Mouse (Mus musculus): ENCODE measurements around the gene Thnsl1. TPM values are rescaled to one million over a fixed set of nuclear protein-coding genes. Genes with fewer than 3 reads are reported as not detected.
"Not testable (repeated sequence)": the region's sequence is repeated elsewhere in the genome, so short reads cannot be mapped to it uniquely, and the experiment has no call there.

The Thnsl1 gene
- polyA plus RNA-seq, 1 experiment from 2014 or later = 24.5 TPM

DNA sequence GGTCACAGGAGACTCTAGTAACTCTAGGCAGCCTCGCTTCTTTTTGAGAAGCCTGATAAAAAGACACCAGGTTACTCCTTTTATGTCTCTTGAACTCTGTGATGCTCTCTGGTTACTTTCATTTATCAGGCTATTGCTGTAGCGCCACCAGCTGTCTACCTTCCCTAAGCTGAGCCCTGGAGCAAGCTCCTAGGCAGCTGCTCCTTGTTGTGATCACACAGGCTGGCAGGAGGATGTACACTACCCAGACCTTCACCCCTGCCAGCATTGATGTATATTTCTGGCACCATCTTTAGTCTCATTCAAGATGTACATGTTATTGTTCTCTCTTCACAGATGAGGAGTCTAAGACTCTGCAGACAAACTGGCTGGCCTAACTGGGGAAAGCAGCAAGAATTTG, 24.8 kb downstream of the Thnsl1 start:
- Histone ChIP-seq H3K4me2 (ENCODE audit: low read length) (no peak overlapping the region), H3K36me3 (ENCODE audit: control insufficient read depth, insufficient read depth, low read length) (no peaks in the 10 kb centered on the region), H3K4me1 (ENCODE audit: control insufficient read depth, insufficient read depth, low read length) (no peaks in the 10 kb centered on the region), H3K27ac (ENCODE audit: low read length) (no peak overlapping the region), H3K9ac (ENCODE audit: low read depth, low read length) (no peak overlapping the region), H3K27me3 (ENCODE audit: control insufficient read depth, insufficient read depth, low read depth, low read length) (no peaks in the 10 kb centered on the region), H3K9me3 (replicated peaks; ENCODE audit: control insufficient read depth, low read length, poor library complexity, severe bottlenecking) (no peaks in the 10 kb centered on the region), H3K4me3 (ENCODE audit: low read depth, low read length) (no peak overlapping the region)
- ATAC-seq = no peak
- WGBS = 49% methylated on average over 2 of the region's 2 CpGs

DNA sequence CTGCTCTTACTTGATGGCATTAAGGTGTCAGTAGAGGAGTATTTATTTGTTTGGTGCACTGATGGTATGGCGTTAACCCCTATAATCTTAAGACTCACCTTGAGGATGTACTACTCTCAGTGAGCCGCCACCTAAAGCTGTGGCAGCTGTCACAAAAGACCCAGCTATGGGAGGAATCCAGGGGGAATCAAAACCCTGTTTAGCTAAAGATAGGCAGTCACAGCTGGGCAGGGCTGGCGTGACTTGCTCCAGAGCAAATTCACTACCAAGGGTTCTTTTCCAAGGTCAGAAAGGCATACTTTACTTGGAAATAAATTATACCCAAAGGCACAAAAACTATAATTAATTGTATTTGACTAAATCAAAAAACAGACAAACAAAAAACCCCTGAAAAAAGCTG, 25.6 kb downstream of the Thnsl1 start:
- Histone ChIP-seq H3K4me2 (ENCODE audit: low read length) (no peak overlapping the region), H3K4me1 (ENCODE audit: control insufficient read depth, insufficient read depth, low read length) (no peaks in the 10 kb centered on the region), H3K27ac (ENCODE audit: low read length) (no peak overlapping the region), H3K27me3 (ENCODE audit: control insufficient read depth, insufficient read depth, low read depth, low read length) (no peaks in the 10 kb centered on the region), H3K9me3 (replicated peaks; ENCODE audit: control insufficient read depth, low read length, poor library complexity, severe bottlenecking) (no peaks in the 10 kb centered on the region), H3K36me3 (ENCODE audit: control insufficient read depth, insufficient read depth, low read length) (no peaks in the 10 kb centered on the region), H3K4me3 (ENCODE audit: low read depth, low read length) (no peak overlapping the region), H3K9ac (ENCODE audit: low read depth, low read length) (no peak overlapping the region)
- ATAC-seq = no peak
- WGBS = 83% methylated on average over 3 of the region's 3 CpGs

DNA sequence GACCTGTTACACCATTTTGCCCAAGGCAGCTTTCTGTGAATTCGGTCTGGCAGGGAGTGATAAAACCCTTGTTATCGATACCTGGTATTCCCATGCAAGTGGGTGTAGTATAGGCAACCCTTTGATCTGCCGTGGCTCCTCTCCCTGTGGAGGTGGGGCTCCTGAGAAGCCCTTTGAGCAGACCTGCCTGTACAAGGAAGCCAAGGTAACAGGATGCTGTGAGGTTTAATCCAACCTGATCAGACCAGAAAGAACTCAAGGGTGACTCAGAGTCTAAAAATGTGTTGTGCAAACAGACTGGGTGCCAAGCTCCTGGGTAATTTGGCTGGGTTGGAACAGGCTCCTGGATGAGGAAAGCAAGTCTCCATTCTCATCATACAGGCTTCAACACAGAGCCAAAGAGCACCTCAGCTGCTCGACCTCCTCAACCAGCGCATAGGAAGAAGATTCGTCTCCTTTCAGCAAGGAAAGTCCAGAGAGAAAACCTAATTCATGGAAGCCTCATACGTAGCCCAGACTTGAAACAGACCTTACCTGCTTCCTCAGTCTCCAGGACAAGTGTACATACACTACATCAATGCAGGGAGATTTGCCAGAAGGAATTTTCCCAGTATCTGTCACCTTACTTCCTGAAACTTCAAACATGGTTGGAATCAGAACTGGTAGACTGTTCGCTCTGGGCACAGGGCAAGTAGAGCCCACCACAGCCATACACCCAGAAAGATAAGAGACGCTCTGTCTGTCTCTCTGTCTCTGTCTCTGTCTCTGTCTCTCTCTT, 29.5 kb downstream of the Thnsl1 start:
- WGBS = 88% methylated on average over 9 of the region's 9 CpGs
- no peak overlapping the region for H3K4me3 ChIP-seq (ENCODE audit: low read depth, low read length)
- H3K4me2 ChIP-seq (ENCODE audit: low read length) = no peak overlapping the region
- no peaks in the 10 kb centered on the region for H3K27me3 ChIP-seq (ENCODE audit: control insufficient read depth, insufficient read depth, low read depth, low read length)
- H3K36me3 ChIP-seq (ENCODE audit: control insufficient read depth, insufficient read depth, low read length) = no peaks in the 10 kb centered on the region
- ATAC-seq = no peak
- H3K9ac ChIP-seq (ENCODE audit: low read depth, low read length) = no peak overlapping the region
- no peak overlapping the region for H3K27ac ChIP-seq (ENCODE audit: low read length)
- no peaks in the 10 kb centered on the region for H3K4me1 ChIP-seq (ENCODE audit: control insufficient read depth, insufficient read depth, low read length)
- no peaks in the 10 kb centered on the region for H3K9me3 ChIP-seq (replicated peaks; ENCODE audit: control insufficient read depth, low read length, poor library complexity, severe bottlenecking)

DNA sequence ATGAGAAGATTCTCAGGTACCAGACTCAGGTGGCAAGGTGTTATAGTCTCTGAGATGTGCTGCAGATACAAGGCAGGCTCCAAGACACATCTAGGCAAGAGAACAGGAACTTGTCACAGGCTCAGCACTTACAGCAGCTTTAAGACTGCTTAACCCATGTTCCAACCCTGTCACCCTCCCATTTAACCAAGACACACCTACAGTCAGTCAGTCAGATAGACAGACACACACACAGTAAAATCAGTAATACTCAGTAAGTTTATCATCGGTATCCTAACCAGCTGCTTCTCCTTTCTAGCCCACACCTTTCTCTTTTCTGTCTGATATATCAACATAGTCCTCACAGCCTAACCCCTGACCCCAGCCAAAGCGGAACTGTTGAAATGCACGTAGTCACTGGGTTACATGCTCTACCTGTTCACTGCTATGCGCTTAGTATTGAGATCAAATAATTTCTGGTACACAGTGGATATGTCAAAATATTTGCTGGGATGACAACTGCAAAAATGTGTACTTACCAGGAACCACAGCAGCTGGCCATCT, 30.4 kb downstream of the Thnsl1 start:
- Histone ChIP-seq H3K9ac (ENCODE audit: low read depth, low read length) (no peak overlapping the region), H3K27me3 (ENCODE audit: control insufficient read depth, insufficient read depth, low read depth, low read length) (no peaks in the 10 kb centered on the region), H3K27ac (ENCODE audit: low read length) (no peak overlapping the region), H3K4me3 (ENCODE audit: low read depth, low read length) (no peak overlapping the region), H3K4me1 (ENCODE audit: control insufficient read depth, insufficient read depth, low read length) (no peaks in the 10 kb centered on the region), H3K9me3 (replicated peaks; ENCODE audit: control insufficient read depth, low read length, poor library complexity, severe bottlenecking) (no peaks in the 10 kb centered on the region), H3K4me2 (ENCODE audit: low read length) (no peak overlapping the region), H3K36me3 (ENCODE audit: control insufficient read depth, insufficient read depth, low read length) (no peaks in the 10 kb centered on the region)
- WGBS = 92% methylated on average over 4 of the region's 4 CpGs
- no peak for ATAC-seq

DNA sequence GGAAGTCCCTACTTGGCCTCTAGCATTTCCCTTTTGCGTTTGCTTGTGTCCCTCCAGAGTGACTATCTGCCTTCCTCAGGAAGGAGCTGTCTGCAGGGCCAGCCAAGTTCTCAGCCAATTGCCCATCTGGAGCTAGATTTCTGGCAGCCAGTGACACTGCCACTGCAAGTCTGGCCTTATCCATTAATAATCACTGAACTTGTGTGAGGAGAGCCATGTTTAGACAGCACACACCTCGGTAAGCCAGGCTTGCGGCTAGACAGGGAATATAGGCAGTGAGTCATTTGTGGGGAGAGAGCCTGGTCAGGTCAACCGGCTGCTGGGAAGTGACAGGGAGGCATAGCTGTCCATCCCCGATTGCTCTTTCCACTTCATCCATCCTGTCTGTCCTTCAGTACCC, 31.3 kb downstream of the Thnsl1 start:
- Histone ChIP-seq H3K4me3 (ENCODE audit: low read depth, low read length) (no peak overlapping the region), H3K27me3 (ENCODE audit: control insufficient read depth, insufficient read depth, low read depth, low read length) (no peaks in the 10 kb centered on the region), H3K9ac (ENCODE audit: low read depth, low read length) (no peak overlapping the region), H3K4me1 (ENCODE audit: control insufficient read depth, insufficient read depth, low read length) (no peaks in the 10 kb centered on the region), H3K4me2 (ENCODE audit: low read length) (no peak overlapping the region), H3K9me3 (replicated peaks; ENCODE audit: control insufficient read depth, low read length, poor library complexity, severe bottlenecking) (no peaks in the 10 kb centered on the region), H3K36me3 (ENCODE audit: control insufficient read depth, insufficient read depth, low read length) (no peaks in the 10 kb centered on the region), H3K27ac (ENCODE audit: low read length) (no peak overlapping the region)
- no peak for ATAC-seq
- 89% methylated on average over 5 of the region's 5 CpGs for WGBS

DNA sequence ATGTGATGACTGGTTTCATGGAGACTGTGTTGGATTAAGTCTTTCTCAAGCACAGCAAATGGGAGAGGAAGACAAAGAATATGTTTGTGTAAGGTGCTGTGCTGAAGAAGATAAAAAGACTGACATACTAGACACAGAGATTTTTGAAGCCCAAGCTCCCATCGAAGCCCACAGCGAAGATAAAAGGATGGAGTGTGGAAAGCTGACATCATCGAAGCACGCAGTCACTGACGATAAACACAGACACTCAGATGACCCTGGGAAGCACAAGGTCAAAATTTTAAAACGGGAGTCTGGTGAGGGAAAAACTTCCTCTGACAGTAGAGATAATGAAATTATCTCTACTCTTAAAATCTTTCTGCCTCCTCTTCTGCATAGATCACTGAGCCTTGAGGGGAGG, 38.6 kb downstream of the Thnsl1 start:
- H3K9ac ChIP-seq (ENCODE audit: low read depth, low read length); H3K4me1 ChIP-seq (ENCODE audit: control insufficient read depth, insufficient read depth, low read length); H3K27me3 ChIP-seq (ENCODE audit: control insufficient read depth, insufficient read depth, low read depth, low read length); ATAC-seq; H3K4me2 ChIP-seq (ENCODE audit: low read length); H3K27ac ChIP-seq (ENCODE audit: low read length); H3K9me3 ChIP-seq (replicated peaks; ENCODE audit: control insufficient read depth, low read length, poor library complexity, severe bottlenecking); H3K36me3 ChIP-seq (ENCODE audit: control insufficient read depth, insufficient read depth, low read length); H3K4me3 ChIP-seq (ENCODE audit: low read depth, low read length): not testable (repeated sequence)
- WGBS = 71% methylated on average over 4 of the region's 6 CpGs

DNA sequence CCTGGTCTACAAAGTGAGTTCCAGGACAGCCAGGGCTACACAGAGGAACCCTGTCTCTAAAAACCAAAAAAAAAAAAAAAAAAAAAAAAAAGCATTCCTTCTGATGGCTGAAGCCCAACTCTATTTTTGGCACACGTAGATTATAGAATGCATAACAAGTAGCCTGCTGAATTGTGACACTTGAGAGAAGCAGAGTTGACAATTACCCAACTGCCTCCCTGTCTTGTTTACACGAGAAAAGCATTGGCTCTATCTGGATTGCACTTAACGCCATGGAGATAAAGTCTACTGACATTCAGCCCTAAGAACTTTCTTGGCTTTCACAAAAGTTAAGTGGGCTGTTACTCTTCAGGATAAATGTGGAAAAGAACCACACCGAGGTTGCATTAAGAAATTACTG, 39.5 kb downstream of the Thnsl1 start:
- 77% methylated on average over 4 of the region's 4 CpGs for WGBS
- Histone ChIP-seq H3K4me2 (ENCODE audit: low read length) (no peak overlapping the region), H3K9ac (ENCODE audit: low read depth, low read length) (no peak overlapping the region), H3K27ac (ENCODE audit: low read length) (no peak overlapping the region), H3K4me3 (ENCODE audit: low read depth, low read length) (no peak overlapping the region), H3K27me3 (ENCODE audit: control insufficient read depth, insufficient read depth, low read depth, low read length) (no peaks in the 10 kb centered on the region), H3K36me3 (ENCODE audit: control insufficient read depth, insufficient read depth, low read length) (no peaks in the 10 kb centered on the region), H3K4me1 (ENCODE audit: control insufficient read depth, insufficient read depth, low read length) (no peaks in the 10 kb centered on the region), H3K9me3 (replicated peaks; ENCODE audit: control insufficient read depth, low read length, poor library complexity, severe bottlenecking) (no peaks in the 10 kb centered on the region)
- ATAC-seq = no peak

DNA sequence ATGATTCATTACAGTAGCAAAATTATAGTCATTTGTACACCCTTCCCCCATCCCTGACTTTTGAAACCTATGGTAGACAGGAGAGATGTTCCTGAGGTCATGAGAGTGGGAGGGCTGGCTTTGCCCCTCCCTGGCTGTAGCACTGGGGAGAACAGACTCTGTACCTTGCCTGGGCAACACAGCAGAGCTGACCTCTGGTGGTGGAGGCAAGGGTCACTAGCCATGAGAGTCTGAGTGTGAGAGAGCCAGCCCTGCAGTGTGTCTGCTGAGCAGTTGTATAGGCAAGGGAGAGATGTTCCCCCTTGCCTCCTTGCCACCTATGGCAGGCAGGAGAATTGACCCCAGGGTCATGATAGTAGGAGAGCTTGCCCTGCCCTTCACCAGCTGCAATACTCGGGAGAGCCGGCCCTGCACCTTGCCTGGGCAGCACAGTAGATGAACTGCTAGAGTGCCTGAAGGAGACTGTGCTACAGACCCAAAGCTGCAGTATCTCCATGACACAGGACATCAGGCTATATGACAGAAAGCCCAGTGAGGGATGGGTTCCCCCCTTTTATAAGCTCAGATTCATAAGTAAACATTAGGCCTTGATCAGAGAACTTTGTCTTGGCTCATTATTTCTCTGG, 40.1 kb downstream of the Thnsl1 start:
- Histone ChIP-seq H3K4me1 (ENCODE audit: control insufficient read depth, insufficient read depth, low read length) (no peaks in the 10 kb centered on the region), H3K9me3 (replicated peaks; ENCODE audit: control insufficient read depth, low read length, poor library complexity, severe bottlenecking) (no peaks in the 10 kb centered on the region), H3K27me3 (ENCODE audit: control insufficient read depth, insufficient read depth, low read depth, low read length) (no peaks in the 10 kb centered on the region), H3K36me3 (ENCODE audit: control insufficient read depth, insufficient read depth, low read length) (no peaks in the 10 kb centered on the region), H3K4me3 (ENCODE audit: low read depth, low read length) (no peak overlapping the region), H3K9ac (ENCODE audit: low read depth, low read length) (no peak overlapping the region), H3K27ac (ENCODE audit: low read length) (no peak overlapping the region), H3K4me2 (ENCODE audit: low read length) (no peak overlapping the region)
- ATAC-seq = no peak
- WGBS = 95% methylated on average over 2 of the region's 2 CpGs

DNA sequence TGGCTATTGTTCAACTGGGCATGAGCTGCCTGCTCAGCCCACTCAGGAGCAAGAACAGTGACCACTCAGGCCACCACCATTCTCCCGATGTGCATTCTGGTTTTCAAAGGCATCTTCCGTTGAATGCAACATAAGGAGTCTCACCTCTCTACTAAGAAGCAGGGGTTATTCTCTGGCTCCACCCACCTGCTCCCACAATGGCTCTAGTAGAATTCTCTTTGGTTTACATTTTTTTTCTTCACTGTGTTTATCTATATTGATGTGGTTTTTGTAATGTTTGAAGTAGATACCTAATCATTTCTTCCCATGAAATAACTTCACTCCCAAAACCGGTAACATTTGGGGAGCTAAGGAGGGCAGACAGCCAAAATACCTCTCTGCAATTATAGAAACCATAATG, 48.1 kb downstream of the Thnsl1 start:
- Histone ChIP-seq H3K9me3 (replicated peaks; ENCODE audit: control insufficient read depth, low read length, poor library complexity, severe bottlenecking) (no peaks in the 10 kb centered on the region), H3K4me3 (ENCODE audit: low read depth, low read length) (no peak overlapping the region), H3K36me3 (ENCODE audit: control insufficient read depth, insufficient read depth, low read length) (no peaks in the 10 kb centered on the region), H3K4me1 (ENCODE audit: control insufficient read depth, insufficient read depth, low read length) (no peaks in the 10 kb centered on the region), H3K27ac (ENCODE audit: low read length) (no peak overlapping the region), H3K9ac (ENCODE audit: low read depth, low read length) (no peak overlapping the region), H3K4me2 (ENCODE audit: low read length) (no peak overlapping the region), H3K27me3 (ENCODE audit: control insufficient read depth, insufficient read depth, low read depth, low read length) (no peaks in the 10 kb centered on the region)
- no peak for ATAC-seq
- 83% methylated on average over 3 of the region's 3 CpGs for WGBS

Measured in midbrain, embryonic 16.5 days (tissue).